Mouse (Mus musculus): ENCODE data around the gene Mn1. TPM values are rescaled to one million over a fixed set of nuclear protein-coding genes. Genes with fewer than 3 reads are reported as not detected.

Gene Mn1
- total and polyA plus RNA-seq, 3 experiments = 0.05 TPM; not detected in 2

DNA sequence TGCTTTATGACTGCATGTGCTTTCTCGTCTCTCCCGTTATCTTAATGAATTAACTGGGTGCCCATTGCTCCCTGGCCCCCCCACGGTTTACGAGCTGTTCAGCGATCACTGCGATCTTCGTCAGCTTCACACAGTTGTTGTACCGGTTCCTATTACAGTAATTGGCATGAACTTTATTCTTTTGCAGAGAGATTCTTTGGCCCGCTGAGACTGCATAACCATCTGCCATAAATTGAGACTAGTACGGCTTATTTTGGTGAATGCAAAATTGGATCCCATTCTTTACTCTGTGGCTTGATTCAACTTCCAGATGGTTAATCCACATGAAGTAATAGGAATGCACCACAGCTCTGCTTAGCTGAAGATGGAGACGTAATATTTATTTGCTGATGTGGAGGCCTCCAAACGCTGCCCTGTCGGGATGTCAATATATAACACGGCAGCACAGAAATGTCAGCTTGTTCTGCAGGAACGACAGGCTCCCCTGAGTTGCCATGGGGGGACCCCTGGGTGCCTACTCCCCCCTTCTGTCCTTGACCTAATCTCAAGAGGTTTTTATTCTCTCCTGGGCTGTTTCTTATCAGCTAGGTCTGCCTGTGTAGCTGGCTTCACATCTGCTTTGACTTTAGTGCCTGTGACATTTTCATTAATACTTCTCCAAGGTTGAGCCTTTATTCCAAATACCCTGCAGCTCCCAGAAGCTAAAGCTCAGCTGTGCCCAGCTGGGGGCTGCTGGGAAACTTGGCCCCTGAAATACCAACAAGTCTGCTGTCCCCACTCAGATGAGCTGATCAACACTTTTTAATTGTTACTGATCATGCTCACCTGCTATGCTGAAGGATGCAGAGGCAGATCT, 22.7 kb upstream of the Mn1 start:
- H3K4me3 ChIP-seq (ENCODE audit: low read depth, low read length) = no peak overlapping the region
- no peaks in the 10 kb centered on the region for H3K4me1 ChIP-seq (ENCODE audit: insufficient read depth, low read depth, low read length)
- TF ChIP-seq GATA1 (IDR thresholded peaks at IDR 0.05; ENCODE audit: borderline replicate concordance, low read length) (no peak), CTCF (IDR thresholded peaks at IDR 0.05; ENCODE audit: low read depth, low read length) (no peak), GATA2 (IDR thresholded peaks at IDR 0.05; ENCODE audit: borderline replicate concordance, low read depth, low read length) (no peak), POLR2AphosphoS5 (IDR thresholded peaks at IDR 0.05; ENCODE audit: insufficient replicate concordance, low read depth, low read length) (no peak), TAL1 (conservative IDR thresholded peaks at IDR 0.05; ENCODE audit: low read depth, low read length) (no peak)
- DNase-seq (ENCODE audit: low spot score) (no peak), ATAC-seq (ENCODE audit: extremely low read depth, insufficient number of reproducible peaks, low FRiP score, poor library complexity, severe bottlenecking) (no peak)
- H3K36me3 ChIP-seq (replicated peaks) = peaks cover 22% of the 10 kb centered on the region
- peaks cover 3% of the 10 kb centered on the region; the same call in 1 of the 2 replicates for H3K9me3 ChIP-seq (replicated peaks)
- no peaks in the 10 kb centered on the region; the same call in 1 of the 2 replicates for H3K27me3 ChIP-seq (ENCODE audit: insufficient read depth, low read length)

- Histone ChIP-seq H3K27me3 (ENCODE audit: insufficient read depth, low read length) (no peaks in the 10 kb centered on the region; the same call in 1 of the 2 replicates), H3K4me3 (ENCODE audit: low read depth, low read length) (no peak overlapping the region)
- TF ChIP-seq GATA1 (IDR thresholded peaks at IDR 0.05; ENCODE audit: borderline replicate concordance, low read length) (no peak), CTCF (IDR thresholded peaks at IDR 0.05; ENCODE audit: low read depth, low read length) (no peak), TAL1 (conservative IDR thresholded peaks at IDR 0.05; ENCODE audit: low read depth, low read length) (no peak), POLR2AphosphoS5 (IDR thresholded peaks at IDR 0.05; ENCODE audit: insufficient replicate concordance, low read depth, low read length) (no peak), GATA2 (IDR thresholded peaks at IDR 0.05; ENCODE audit: borderline replicate concordance, low read depth, low read length) (no peak)
Measured at GRCm38 (mm10) chr5:111395771-111396170, 21.4 kb upstream of the Mn1 start.

GRCm38 (mm10) chr5:111396199-111396598, 21.0 kb upstream of the Mn1 start:
- Histone ChIP-seq H3K9me3 (replicated peaks) (peaks cover 9% of the 10 kb centered on the region; the same call in 1 of the 2 replicates), H3K27me3 (ENCODE audit: insufficient read depth, low read length) (no peaks in the 10 kb centered on the region; the same call in 1 of the 2 replicates), H3K36me3 (replicated peaks) (peaks cover 4% of the 10 kb centered on the region), H3K4me1 (ENCODE audit: insufficient read depth, low read depth, low read length) (no peaks in the 10 kb centered on the region), H3K4me3 (ENCODE audit: low read depth, low read length) (no peak overlapping the region)
- TF ChIP-seq TAL1 (conservative IDR thresholded peaks at IDR 0.05; ENCODE audit: low read depth, low read length) (no peak), GATA1 (IDR thresholded peaks at IDR 0.05; ENCODE audit: borderline replicate concordance, low read length) (no peak), CTCF (IDR thresholded peaks at IDR 0.05; ENCODE audit: low read depth, low read length) (no peak), GATA2 (IDR thresholded peaks at IDR 0.05; ENCODE audit: borderline replicate concordance, low read depth, low read length) (no peak), POLR2AphosphoS5 (IDR thresholded peaks at IDR 0.05; ENCODE audit: insufficient replicate concordance, low read depth, low read length) (no peak)
- ATAC-seq (ENCODE audit: extremely low read depth, insufficient number of reproducible peaks, low FRiP score, poor library complexity, severe bottlenecking) = no peak
- DNase-seq (ENCODE audit: low spot score) = no peak

More at GRCm38 (mm10) chr5:111395771-111396170, 21.4 kb upstream of the Mn1 start:
- Histone ChIP-seq H3K4me1 (ENCODE audit: insufficient read depth, low read depth, low read length) (no peaks in the 10 kb centered on the region), H3K9me3 (replicated peaks) (peaks cover 6% of the 10 kb centered on the region; the same call in 1 of the 2 replicates), H3K36me3 (replicated peaks) (peaks cover 8% of the 10 kb centered on the region)
- no peak for ATAC-seq (ENCODE audit: extremely low read depth, insufficient number of reproducible peaks, low FRiP score, poor library complexity, severe bottlenecking)
- no peak for DNase-seq (ENCODE audit: low spot score)

DNA sequence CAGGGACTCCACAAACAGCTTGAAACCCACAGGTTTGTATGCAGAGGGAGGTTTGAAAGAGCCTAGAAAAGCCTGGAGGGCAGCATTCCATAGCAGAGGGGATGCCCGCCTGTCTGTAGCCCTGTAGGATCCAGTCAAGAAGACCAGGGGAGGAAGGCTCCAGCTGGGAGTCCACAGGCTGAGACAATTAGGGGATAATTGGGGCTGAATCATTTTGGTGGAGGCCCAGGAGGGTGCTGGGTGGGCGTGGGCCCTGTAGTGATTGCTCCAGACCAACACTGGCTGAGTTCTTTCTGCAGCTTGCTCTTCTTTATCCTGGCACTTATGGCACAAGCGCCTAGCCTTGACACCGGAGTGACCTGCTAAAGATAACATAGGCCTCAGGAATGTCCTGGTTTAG, 18.7 kb upstream of the Mn1 start:
- Histone ChIP-seq H3K27me3 (ENCODE audit: insufficient read depth, low read length) (no peaks in the 10 kb centered on the region; the same call in 1 of the 2 replicates), H3K4me1 (ENCODE audit: insufficient read depth, low read depth, low read length) (no peaks in the 10 kb centered on the region), H3K36me3 (replicated peaks) (no peaks in the 10 kb centered on the region), H3K9me3 (replicated peaks) (peaks cover 27% of the 10 kb centered on the region), H3K4me3 (ENCODE audit: low read depth, low read length) (no peak overlapping the region)
- DNase-seq (ENCODE audit: low spot score) = no peak
- ATAC-seq (ENCODE audit: extremely low read depth, insufficient number of reproducible peaks, low FRiP score, poor library complexity, severe bottlenecking) = no peak
- TF ChIP-seq POLR2AphosphoS5 (IDR thresholded peaks at IDR 0.05; ENCODE audit: insufficient replicate concordance, low read depth, low read length) = no peak
- TF ChIP-seq CTCF (IDR thresholded peaks at IDR 0.05; ENCODE audit: low read depth, low read length) = no peak
- no peak for TF ChIP-seq TAL1 (conservative IDR thresholded peaks at IDR 0.05; ENCODE audit: low read depth, low read length)
- TF ChIP-seq GATA2 (IDR thresholded peaks at IDR 0.05; ENCODE audit: borderline replicate concordance, low read depth, low read length) = no peak
- TF ChIP-seq GATA1 (IDR thresholded peaks at IDR 0.05; ENCODE audit: borderline replicate concordance, low read length) = no peak

GRCm38 (mm10) chr5:111399271-111399670, 17.9 kb upstream of the Mn1 start:
- no peak for TF ChIP-seq GATA1 (IDR thresholded peaks at IDR 0.05; ENCODE audit: borderline replicate concordance, low read length)
- TF ChIP-seq GATA2 (IDR thresholded peaks at IDR 0.05; ENCODE audit: borderline replicate concordance, low read depth, low read length) = no peak
- TF ChIP-seq TAL1 (conservative IDR thresholded peaks at IDR 0.05; ENCODE audit: low read depth, low read length) = no peak
- no peak for DNase-seq (ENCODE audit: low spot score)
- Histone ChIP-seq H3K4me1 (ENCODE audit: insufficient read depth, low read depth, low read length) (no peaks in the 10 kb centered on the region), H3K27me3 (ENCODE audit: insufficient read depth, low read length) (no peaks in the 10 kb centered on the region; the same call in 1 of the 2 replicates), H3K9me3 (replicated peaks) (peaks cover 29% of the 10 kb centered on the region), H3K36me3 (replicated peaks) (no peaks in the 10 kb centered on the region), H3K4me3 (ENCODE audit: low read depth, low read length) (no peak overlapping the region)
- ATAC-seq (ENCODE audit: extremely low read depth, insufficient number of reproducible peaks, low FRiP score, poor library complexity, severe bottlenecking) = no peak

GRCm38 (mm10) chr5:111401879-111402650, 15.1 kb upstream of the Mn1 start:
- no peak for TF ChIP-seq TAL1 (conservative IDR thresholded peaks at IDR 0.05; ENCODE audit: low read depth, low read length)
- TF ChIP-seq GATA1 (IDR thresholded peaks at IDR 0.05; ENCODE audit: borderline replicate concordance, low read length) = no peak
- no peak for TF ChIP-seq CTCF (IDR thresholded peaks at IDR 0.05; ENCODE audit: low read depth, low read length)
- no peak for TF ChIP-seq GATA2 (IDR thresholded peaks at IDR 0.05; ENCODE audit: borderline replicate concordance, low read depth, low read length)
- H3K27me3 ChIP-seq (ENCODE audit: insufficient read depth, low read length) = no peaks in the 10 kb centered on the region; the same call in 1 of the 2 replicates
- H3K9me3 ChIP-seq (replicated peaks) = peaks cover 32% of the 10 kb centered on the region
- no peak for ATAC-seq (ENCODE audit: extremely low read depth, insufficient number of reproducible peaks, low FRiP score, poor library complexity, severe bottlenecking)
- no peaks in the 10 kb centered on the region for H3K36me3 ChIP-seq (replicated peaks)
- no peak for DNase-seq (ENCODE audit: low spot score)
- H3K4me1 ChIP-seq (ENCODE audit: insufficient read depth, low read depth, low read length) = no peaks in the 10 kb centered on the region
- no peak overlapping the region for H3K4me3 ChIP-seq (ENCODE audit: low read depth, low read length)

Measured in G1E (cell line).